Mouse (Mus musculus) lung, postnatal 0 days (tissue): ENCODE results near the gene Esyt3.

Experiments
- CTCF ChIP-seq: IDR thresholded peaks from 2 replicates; pipeline ENCODE4 v1.5.1; 2016; ENCODE audit warnings: antibody characterized with exemption, mild to moderate bottlenecking
- EP300 ChIP-seq: IDR thresholded peaks from 2 replicates; pipeline ENCODE4 v1.6.1; 2016; ENCODE audit warnings: antibody characterized with exemption, mild to moderate bottlenecking, control low read depth

- TF ChIP-seq CTCF = no peak
- TF ChIP-seq EP300 = no peak
Observed at GRCm38 (mm10) chr9:99359012-99359411, 655 bp upstream of the Esyt3 start.
